Mouse (Mus musculus) activated CD4-positive, CD25-positive, alpha-beta regulatory T cell (primary cell): ENCODE data around the gene Sgip1. TPM values are rescaled to one million over a fixed set of nuclear protein-coding genes. Genes with fewer than 3 reads are reported as not detected.

ENCODE experiments used
- polyA plus RNA-seq, 2 experiments: library from polyadenylated mRNA; unstranded; fragments of 100-300 nt; shearing (Covaris generic); gene quantifications; one replicate each; pipeline ENCODE4 v1.2.1; 2017

Gene Sgip1
- 1 to 10 TPM in 1 of 2 experiments, under 1 TPM in 1; 0.67 to 2.0 TPM for polyA plus RNA-seq

GRCm38 (mm10) chr4:102741287-102741686 lies at the start of gene Sgip1:
Gene Sgip1, plus strand, starts transcription at chr4:102741297.

DNA sequence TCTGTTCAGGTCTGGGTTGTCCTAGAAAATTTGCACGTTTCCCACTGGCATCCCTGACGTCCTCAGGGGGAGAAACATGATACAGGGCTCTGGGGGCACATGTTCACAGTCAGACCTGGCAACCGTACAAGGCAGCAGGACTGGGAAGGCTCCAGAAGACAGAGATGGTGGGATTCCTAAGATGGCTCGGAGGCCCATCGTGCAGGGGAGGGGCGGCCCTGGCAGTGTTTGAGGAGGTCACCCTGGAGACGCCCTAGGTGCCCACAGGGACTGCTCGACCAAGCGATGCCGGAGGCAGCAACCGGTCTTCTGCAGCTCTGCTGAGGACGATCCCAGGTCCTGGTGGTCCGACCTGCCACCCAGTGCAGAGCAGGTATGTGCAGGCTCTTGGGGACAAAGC lies 237.3 kb downstream of the Sgip1 start, which contains the start of gene Tctex1d1:
Gene Tctex1d1, plus strand, starts transcription at position 167 of the 400 bp plus-strand sequence.

Other genes with a start within 250 kb of the Sgip1 start
- under 1 TPM; 0.39 TPM for gene Tctex1d1, start 237.3 kb downstream of the Sgip1 start, polyA plus RNA-seq